Mouse (Mus musculus) ES-Bruce4 (cell line): ENCODE results near the gene Gpc6.

Source experiments
- CTCF ChIP-seq: IDR thresholded peaks from one replicate; pipeline ENCODE4 v1.8.1; 2011; ENCODE audit warnings: low read depth, low read length
- EP300 ChIP-seq: IDR thresholded peaks from 2 replicates; pipeline ENCODE4 v1.6.1; 2011; ENCODE audit warnings: low read depth, low read length; ENCODE audit not compliant: insufficient read depth
- POLR2A ChIP-seq: IDR thresholded peaks from one replicate; pipeline ENCODE4 v1.8.1; 2011; ENCODE audit warnings: low read length; ENCODE audit not compliant: insufficient read depth

DNA sequence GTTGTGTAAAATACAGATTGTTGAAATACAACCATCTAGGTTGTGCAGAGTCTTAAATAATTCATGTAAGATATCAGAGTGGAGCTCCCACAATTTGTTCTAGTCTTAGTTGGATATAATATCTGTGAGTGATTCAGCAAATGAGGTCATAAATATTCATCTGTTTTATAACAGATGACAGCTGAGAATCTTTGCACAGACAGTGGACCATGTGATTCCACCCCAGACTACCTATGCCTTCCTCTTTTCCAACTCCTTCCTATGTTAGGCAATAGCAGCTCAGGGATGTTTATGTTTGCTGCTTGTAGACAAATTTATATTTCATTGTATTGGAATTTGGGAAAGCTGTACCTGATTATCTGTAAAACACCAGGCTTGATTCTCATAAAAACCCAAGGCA, 32.0 kb downstream of the Gpc6 start:
- TF ChIP-seq CTCF (no peak), EP300 (no peak), POLR2A (no peak)
